Mouse (Mus musculus): ENCODE results near the gene Agrp.
A peak's percentile ranks its signal among the peaks of the same experiment; 100 is the strongest.
"Not testable (repeated sequence)": the region's sequence is repeated elsewhere in the genome, so short reads cannot be mapped to it uniquely, and the experiment has no call there.

The Agrp gene

GRCm38 (mm10) chr8:105622421-105622920 lies 14.7 kb downstream of the Agrp start:
- peak; percentile 94 for DNase-seq (ENCODE audit: low spot score)

GRCm38 (mm10) chr8:105621841-105622240 lies 15.4 kb downstream of the Agrp start:
- DNase-seq (ENCODE audit: low spot score): no peak

- DNase-seq (ENCODE audit: low spot score): no peak
Observed at GRCm38 (mm10) chr8:105620946-105621720, 16.1 kb downstream of the Agrp start.

GRCm38 (mm10) chr8:105620211-105620610 lies 17.0 kb downstream of the Agrp start:
- DNase-seq (ENCODE audit: low spot score): no peak

- no peak for DNase-seq (ENCODE audit: low spot score)
Observed at GRCm38 (mm10) chr8:105618892-105619591, 18.2 kb downstream of the Agrp start.

GRCm38 (mm10) chr8:105618279-105618634 lies 18.9 kb downstream of the Agrp start:
- no peak for DNase-seq (ENCODE audit: low spot score)

- no peak for DNase-seq (ENCODE audit: low spot score)
Observed at GRCm38 (mm10) chr8:105617451-105618278, 19.5 kb downstream of the Agrp start.

- no peak for DNase-seq (ENCODE audit: low spot score)
Observed at GRCm38 (mm10) chr8:105615942-105616341, 21.3 kb downstream of the Agrp start.

GRCm38 (mm10) chr8:105613830-105614511 lies 23.2 kb downstream of the Agrp start:
- peak; percentile 72 for DNase-seq (ENCODE audit: low spot score)

GRCm38 (mm10) chr8:105613037-105613436 lies 24.2 kb downstream of the Agrp start:
- DNase-seq (ENCODE audit: low spot score): peak; percentile 56

- DNase-seq (ENCODE audit: low spot score): no peak
Observed at GRCm38 (mm10) chr8:105611836-105612235, 25.4 kb downstream of the Agrp start.

- no peak for DNase-seq (ENCODE audit: low spot score)
Observed at GRCm38 (mm10) chr8:105609771-105610170, 27.4 kb downstream of the Agrp start.

- no peak for DNase-seq (ENCODE audit: low spot score)
Observed at GRCm38 (mm10) chr8:105609355-105609754, 27.8 kb downstream of the Agrp start.

- DNase-seq (ENCODE audit: low spot score): no peak
Observed at GRCm38 (mm10) chr8:105607684-105608083, 29.5 kb downstream of the Agrp start.

- no peak for DNase-seq (ENCODE audit: low spot score)
Observed at GRCm38 (mm10) chr8:105607062-105607461, 30.1 kb downstream of the Agrp start.

- DNase-seq (ENCODE audit: low spot score): peak; percentile 74
Observed at GRCm38 (mm10) chr8:105606189-105607023, 30.8 kb downstream of the Agrp start.

GRCm38 (mm10) chr8:105605491-105606188 lies 31.6 kb downstream of the Agrp start:
- DNase-seq (ENCODE audit: low spot score): peak; percentile 48

- peak; percentile 76 for DNase-seq (ENCODE audit: low spot score)
Observed at GRCm38 (mm10) chr8:105604804-105605381, 32.3 kb downstream of the Agrp start, which contains the start of gene Ripor1. Ripor1 (plus strand) TSS chr8:105605255.

- DNase-seq (ENCODE audit: low spot score): not testable (repeated sequence)
Observed at GRCm38 (mm10) chr8:105602540-105602939, 34.7 kb downstream of the Agrp start.

- DNase-seq (ENCODE audit: low spot score): no peak
Observed at GRCm38 (mm10) chr8:105601301-105601700, 35.9 kb downstream of the Agrp start.
